Mouse (Mus musculus) midbrain, postnatal 0 days (tissue): ENCODE results near the gene Cdc42ep2. TPM values are rescaled to one million over a fixed set of nuclear protein-coding genes. Genes with fewer than 3 reads are reported as not detected.
"Not testable (repeated sequence)": the region's sequence is repeated elsewhere in the genome, so short reads cannot be mapped to it uniquely, and the experiment has no call there.

ENCODE experiments used
- ATAC-seq: fragments of 200-750 bp; cut with Nextera tagmentation; 2 replicates; pipeline ENCODE4 v1.8.0; 2017; ENCODE audit warnings: moderate number of reproducible peaks, mild to moderate bottlenecking, moderate TSS enrichment, moderate library complexity; ENCODE audit not compliant: low FRiP score
- DNase-seq: peaks from one replicate; pipeline ENCODE4 v3.0.0-alpha.2; 2015; ENCODE audit warnings: low spot score
- H3K27ac ChIP-seq: fragments of 300-500 bp; sonication (generic); 2 replicates; pipeline ENCODE4 v1.5.1; 2014; ENCODE audit warnings: low read depth, mild to moderate bottlenecking, low read length, mixed read lengths
- H3K27me3 ChIP-seq: fragments of 300-500 bp; sonication (generic); 2 replicates; pipeline ENCODE4 v1.6.1; 2014; ENCODE audit warnings: low read length, control low read depth, mixed read lengths; ENCODE audit not compliant: insufficient read depth
- H3K36me3 ChIP-seq: fragments of 300-500 bp; sonication (generic); 2 replicates; pipeline ENCODE4 v1.6.1; 2014; ENCODE audit warnings: low read length, control low read depth, mixed read lengths; ENCODE audit not compliant: insufficient read depth
- H3K4me1 ChIP-seq: fragments of 300-500 bp; sonication (generic); 2 replicates; pipeline ENCODE4 v1.6.1; 2014; ENCODE audit warnings: mild to moderate bottlenecking, control low read depth, antibody characterized with exemption, low read length, mixed read lengths; ENCODE audit not compliant: insufficient read depth
- H3K4me2 ChIP-seq: fragments of 300-500 bp; sonication (generic); 2 replicates; pipeline ENCODE4 v1.6.1; 2014; ENCODE audit warnings: low read depth, mild to moderate bottlenecking, low read length, mixed read lengths; ENCODE audit not compliant: poor library complexity, severe bottlenecking
- H3K4me3 ChIP-seq: fragments of 300-500 bp; sonication (generic); 2 replicates; pipeline ENCODE4 v1.5.1; 2014; ENCODE audit warnings: low read depth, mild to moderate bottlenecking, low read length, moderate library complexity
- H3K9ac ChIP-seq: fragments of 300-500 bp; sonication (generic); replicated peaks from 2 replicates; pipeline ENCODE4 v1.6.1; 2014; ENCODE audit warnings: mild to moderate bottlenecking, low read length, moderate library complexity, mixed read lengths; ENCODE audit not compliant: poor library complexity, severe bottlenecking
- H3K9me3 ChIP-seq: fragments of 300-500 bp; sonication (generic); 2 replicates; pipeline ENCODE4 v1.6.1; 2016; ENCODE audit warnings: low read length, control low read depth
- CTCF ChIP-seq: IDR thresholded peaks from 2 replicates; pipeline ENCODE4 v1.5.1; 2016; ENCODE audit warnings: antibody characterized with exemption, mild to moderate bottlenecking
- WGBS: fragments of 180-500 bp; shearing (Covaris S2); extraction: QIAGEN DNeasy Blood & Tissue Kit; methylation state at CpG from one replicate; pipeline ENCODE4 v1.1.7; 2014; 5-methylcytosine and 5-hydroxymethylcytosine counted together
- polyA plus RNA-seq: library from polyadenylated mRNA; unstranded; fragments of >200 nt; fragmentation: Nextera tagmentation; extraction: Ambion mirVana; gene quantifications from 2 replicates; pipeline ENCODE4 v1.2.1, GENCODE M21; 2015
- total RNA-seq: library from RNA; depleted of rRNA; stranded (reverse); fragments of >200 nt; gene quantifications from 2 replicates; pipeline ENCODE4 v1.2.3, GENCODE M21; 2014

The Cdc42ep2 gene
- total and polyA plus RNA-seq, 2 experiments from 2014 or later = 19.2 to 28.4 TPM

DNA sequence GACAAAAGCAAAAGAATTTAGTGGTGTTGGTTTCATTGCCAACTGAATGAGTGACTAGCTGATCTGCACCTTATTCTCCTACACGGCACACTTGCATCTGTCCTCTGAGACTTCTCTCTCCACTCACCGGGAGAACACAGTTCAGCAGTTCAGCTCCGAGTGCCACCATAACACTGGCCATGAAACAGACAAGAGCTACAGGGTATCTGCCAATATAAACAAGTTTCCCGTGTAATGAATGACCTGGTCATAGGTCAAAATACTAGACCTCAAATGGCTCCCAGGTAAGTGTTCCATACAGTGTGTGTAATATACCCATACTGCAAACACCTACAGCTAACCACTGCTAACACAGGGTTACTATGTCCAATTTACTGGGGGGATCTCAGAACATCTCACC is 35.4 kb downstream of the Cdc42ep2 start:
- H3K27ac ChIP-seq = no peak overlapping the region
- H3K9ac ChIP-seq = no peak overlapping the region
- no peak for TF ChIP-seq CTCF
- no peaks in the 10 kb centered on the region for H3K9me3 ChIP-seq
- ATAC-seq (no peak), DNase-seq (no peak)
- H3K27me3 ChIP-seq = no peaks in the 10 kb centered on the region
- WGBS = 80% methylated on average over 4 of the region's 4 CpGs
- H3K36me3 ChIP-seq = 0 out of 2 replicates have a peak, but pooled peaks cover 4% of the 10 kb centered on the region
- no peak overlapping the region for H3K4me3 ChIP-seq
- peaks cover 9% of the 10 kb centered on the region for H3K4me1 ChIP-seq
- no peak overlapping the region for H3K4me2 ChIP-seq

DNA sequence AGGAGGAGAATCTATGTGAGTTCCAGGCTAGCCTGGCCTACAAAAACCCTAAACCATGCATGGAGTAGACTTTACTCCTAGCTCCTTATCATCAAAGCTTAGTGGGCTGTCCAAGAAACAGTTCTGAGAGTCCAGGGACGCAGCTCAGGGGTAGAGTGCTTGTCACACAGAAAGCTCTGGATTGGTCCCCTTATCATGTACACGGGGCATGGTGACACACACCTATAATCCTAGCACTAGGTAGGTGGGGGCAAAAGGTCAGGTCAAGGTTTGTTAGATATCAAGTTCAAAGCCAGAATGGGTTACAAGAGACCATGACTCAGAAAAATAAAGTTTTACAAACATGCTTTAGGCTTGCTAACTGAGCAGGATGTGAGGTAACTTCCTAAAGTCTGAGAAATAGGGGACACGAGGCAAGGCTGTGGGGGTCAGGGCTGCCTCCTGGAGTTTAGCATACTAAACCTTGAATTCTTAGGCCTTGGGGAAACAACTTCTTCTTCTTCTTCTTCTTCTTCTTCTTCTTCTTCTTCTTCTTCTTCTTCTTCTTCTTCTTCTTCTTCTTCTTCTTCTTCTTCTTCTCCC is 37.3 kb downstream of the Cdc42ep2 start:
- no peak for TF ChIP-seq CTCF
- ATAC-seq = no peak
- H3K27ac ChIP-seq = no peak overlapping the region

GRCm38 (mm10) chr19:5885838-5886237 is 38.8 kb downstream of the Cdc42ep2 start:
- H3K27me3 ChIP-seq = no peaks in the 10 kb centered on the region
- H3K4me1 ChIP-seq = no peaks in the 10 kb centered on the region
- H3K36me3 ChIP-seq = no peaks in the 10 kb centered on the region
- H3K9me3 ChIP-seq = no peaks in the 10 kb centered on the region
- no peak overlapping the region for H3K27ac ChIP-seq
- no peak overlapping the region for H3K9ac ChIP-seq
- 57% methylated on average over 4 of the region's 4 CpGs for WGBS
- no peak overlapping the region for H3K4me3 ChIP-seq
- DNase-seq (no peak), ATAC-seq (no peak)
- TF ChIP-seq CTCF = peak; percentile 72
- no peak overlapping the region for H3K4me2 ChIP-seq

More for the DNA sequence above, 37.3 kb downstream of the Cdc42ep2 start:
- H3K27me3 ChIP-seq = no peaks in the 10 kb centered on the region
- H3K36me3 ChIP-seq = 0 out of 2 replicates have a peak, but pooled peaks cover 4% of the 10 kb centered on the region
- 85% methylated on average over 3 of the region's 3 CpGs for WGBS
- peaks cover 2% of the 10 kb centered on the region; the same call in 1 of the 2 replicates for H3K4me1 ChIP-seq
- H3K4me2 ChIP-seq = no peak overlapping the region
- DNase-seq = no peak
- no peaks in the 10 kb centered on the region for H3K9me3 ChIP-seq
- no peak overlapping the region for H3K9ac ChIP-seq
- H3K4me3 ChIP-seq = no peak overlapping the region

- no peaks in the 10 kb centered on the region for H3K27me3 ChIP-seq
- no peak overlapping the region for H3K27ac ChIP-seq
- no peaks in the 10 kb centered on the region for H3K36me3 ChIP-seq
- no peak for ATAC-seq
- no peak overlapping the region for H3K4me2 ChIP-seq
- no peak overlapping the region for H3K4me3 ChIP-seq
- no peaks in the 10 kb centered on the region for H3K9me3 ChIP-seq
- no peak overlapping the region for H3K9ac ChIP-seq
- H3K4me1 ChIP-seq = no peaks in the 10 kb centered on the region
- WGBS = 63% methylated on average over 1 of the region's 1 CpGs
- DNase-seq = no peak
- TF ChIP-seq CTCF = no peak
These were observed 40.7 kb downstream of the Cdc42ep2 start for GRCm38 (mm10) chr19:5883935-5884334.

DNA sequence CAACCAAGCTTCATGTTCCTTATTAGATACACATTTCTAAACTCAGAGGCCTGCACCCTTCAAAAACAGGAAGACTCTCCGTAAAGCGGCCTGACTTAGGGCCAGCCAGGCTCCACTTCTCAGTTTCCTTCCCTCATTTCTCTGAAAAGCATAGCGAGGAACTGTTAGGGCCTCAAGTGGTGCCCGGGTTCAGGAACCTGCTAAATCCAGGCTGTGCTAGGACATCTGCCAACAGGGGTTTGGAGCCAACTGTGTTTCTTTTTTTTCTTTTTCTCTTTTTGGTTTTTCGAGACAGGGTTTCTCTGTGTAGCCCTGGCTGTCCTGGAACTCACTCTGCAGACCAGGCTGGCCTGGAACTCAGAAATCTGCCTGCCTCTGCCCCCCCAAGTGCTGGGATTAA is 42.5 kb downstream of the Cdc42ep2 start:
- H3K9ac ChIP-seq, H3K27ac ChIP-seq, H3K4me1 ChIP-seq, H3K9me3 ChIP-seq, H3K36me3 ChIP-seq, ATAC-seq, H3K4me3 ChIP-seq, H3K27me3 ChIP-seq, DNase-seq, H3K4me2 ChIP-seq: not testable (repeated sequence)
- 81% methylated on average over 5 of the region's 5 CpGs for WGBS

- no peak overlapping the region for H3K9ac ChIP-seq
- H3K27me3 ChIP-seq = no peaks in the 10 kb centered on the region
- no peaks in the 10 kb centered on the region for H3K36me3 ChIP-seq
- peaks cover 3% of the 10 kb centered on the region; the same call in 1 of the 2 replicates for H3K4me1 ChIP-seq
- no peak overlapping the region for H3K4me3 ChIP-seq
- DNase-seq = no peak
- TF ChIP-seq CTCF = no peak
- no peak overlapping the region for H3K4me2 ChIP-seq
- no peaks in the 10 kb centered on the region for H3K9me3 ChIP-seq
- no peak overlapping the region for H3K27ac ChIP-seq
- no peak for ATAC-seq
- WGBS = 94% methylated on average over 6 of the region's 6 CpGs
These were observed 43.5 kb downstream of the Cdc42ep2 start for GRCm38 (mm10) chr19:5881155-5881554.
